Mouse (Mus musculus) cortical plate, adult 2 months (tissue): ENCODE results near the gene Fbxw10.

Experiments used
- CTCF ChIP-seq: fragments of 200-500 bp; IDR thresholded peaks from 2 replicates; pipeline ENCODE4 v1.5.1; 2011; ENCODE audit warnings: mild to moderate bottlenecking, control low read depth, low read length; ENCODE audit not compliant: insufficient read depth; ENCODE audit errors: extremely low read depth
- POLR2A ChIP-seq: fragments of 200-500 bp; IDR thresholded peaks from 2 replicates; pipeline ENCODE4 v1.6.1; 2011; ENCODE audit warnings: mild to moderate bottlenecking, low read length, control low read depth; ENCODE audit not compliant: insufficient read depth; ENCODE audit errors: extremely low read depth

GRCm38 (mm10) chr11:62816591-62816990, 30.3 kb upstream of the Fbxw10 start:
- TF ChIP-seq CTCF (no peak), POLR2A (no peak)
